Mouse (Mus musculus) kidney, postnatal 14 days (tissue): Measurements from ENCODE around the gene Ctdsp1.

ENCODE experiments used
- DNase-seq: peaks from one replicate; pipeline ENCODE4 v3.0.0; 2022; ENCODE audit warnings: mixed read lengths

Ctdsp1 gene

GRCm38 (mm10) chr1:74397919-74398451 lies 6.7 kb downstream of the Ctdsp1 start:
- DNase-seq: peak; percentile 81

GRCm38 (mm10) chr1:74400531-74400930 lies 9.2 kb downstream of the Ctdsp1 start:
- no peak for DNase-seq

- DNase-seq: no peak
These were observed 9.8 kb downstream of the Ctdsp1 start for GRCm38 (mm10) chr1:74401015-74401702.

GRCm38 (mm10) chr1:74404206-74404605 lies 12.9 kb downstream of the Ctdsp1 start:
- DNase-seq: no peak

- peak; percentile 60 for DNase-seq
These were observed 17.5 kb downstream of the Ctdsp1 start, which contains the start of gene Vil1 for GRCm38 (mm10) chr1:74408589-74409504. Vil1 (plus strand) TSS chr1:74409376.

GRCm38 (mm10) chr1:74411753-74412325 lies 20.5 kb downstream of the Ctdsp1 start:
- no peak for DNase-seq

GRCm38 (mm10) chr1:74412711-74413110 lies 21.4 kb downstream of the Ctdsp1 start:
- no peak for DNase-seq

- DNase-seq: peak; percentile 65
These were observed 23.8 kb downstream of the Ctdsp1 start for GRCm38 (mm10) chr1:74415143-74415542.

- DNase-seq: peak; percentile 55
These were observed 27.6 kb downstream of the Ctdsp1 start for GRCm38 (mm10) chr1:74418747-74419439.

- peak; percentile 31 for DNase-seq
These were observed 28.1 kb downstream of the Ctdsp1 start for GRCm38 (mm10) chr1:74419440-74419794.

- DNase-seq: no peak
These were observed 31.8 kb downstream of the Ctdsp1 start for GRCm38 (mm10) chr1:74423147-74423546.

- no peak for DNase-seq
These were observed 34.5 kb downstream of the Ctdsp1 start for GRCm38 (mm10) chr1:74425845-74426244.

- DNase-seq: peak; percentile 29
These were observed 41.9 kb downstream of the Ctdsp1 start for GRCm38 (mm10) chr1:74433220-74433619.

- DNase-seq: no peak
These were observed 43.3 kb downstream of the Ctdsp1 start for GRCm38 (mm10) chr1:74434596-74434995.

- DNase-seq: no peak
These were observed 44.3 kb downstream of the Ctdsp1 start for GRCm38 (mm10) chr1:74435563-74435962.

- DNase-seq: no peak
These were observed 46.6 kb downstream of the Ctdsp1 start for GRCm38 (mm10) chr1:74437702-74438427.

- no peak for DNase-seq
These were observed 48.0 kb downstream of the Ctdsp1 start for GRCm38 (mm10) chr1:74439166-74439876.

- no peak for DNase-seq
These were observed 53.2 kb downstream of the Ctdsp1 start for GRCm38 (mm10) chr1:74444538-74444937.
